Mouse (Mus musculus): ENCODE measurements around the gene Mamstr.

GRCm38 (mm10) chr7:45679966-45680621, 40.3 kb downstream of the Mamstr start:
- no peak for TF ChIP-seq GATA1 (IDR thresholded peaks at IDR 0.05; ENCODE audit: borderline replicate concordance, low read length)
- TF ChIP-seq FLI1 (IDR thresholded peaks at IDR 0.05; ENCODE audit: low read length): no peak
